Mouse (Mus musculus): Measurements from ENCODE around the gene Cux1. TPM values are rescaled to one million over a fixed set of nuclear protein-coding genes. Genes with fewer than 3 reads are reported as not detected.
A peak's percentile ranks its signal among the peaks of the same experiment; 100 is the strongest.

Cux1 gene
- polyA plus RNA-seq, 1 experiment from 2014 or later = 117 TPM

DNA sequence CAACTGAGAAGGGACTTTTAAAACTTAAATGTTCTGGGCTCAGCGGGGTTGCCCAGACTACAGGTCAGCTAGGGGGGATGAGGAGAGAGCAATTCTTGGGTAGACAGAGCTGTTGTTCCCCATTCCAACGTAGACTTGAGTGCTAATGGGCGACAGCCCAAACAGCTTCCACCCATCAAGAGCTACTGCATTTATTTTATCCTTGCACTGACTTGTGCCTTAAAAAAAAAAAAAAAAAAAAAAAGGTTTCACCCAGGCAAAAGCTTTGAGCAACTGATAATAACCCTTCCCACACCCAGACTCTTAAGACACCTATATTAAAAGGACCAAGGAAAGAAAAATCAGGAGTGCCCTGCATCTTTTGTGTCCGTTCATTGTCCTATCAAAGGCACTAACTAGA, 4.2 kb downstream of the Cux1 start:
- Histone ChIP-seq H3K27me3 (ENCODE audit: control insufficient read depth, insufficient read depth, low read depth, low read length) (no peaks in the 10 kb centered on the region), H3K4me1 (replicated peaks; ENCODE audit: control insufficient read depth, insufficient read depth, low read length) (peaks cover 28% of the 10 kb centered on the region), H3K36me3 (ENCODE audit: control insufficient read depth, insufficient read depth, low read length) (no peaks in the 10 kb centered on the region), H3K9me3 (ENCODE audit: control insufficient read depth, low read length) (no peaks in the 10 kb centered on the region), H3K4me3 (ENCODE audit: low read length) (no peak overlapping the region), H3K27ac (ENCODE audit: low read length) (no peak overlapping the region), H3K9ac (ENCODE audit: low read length) (no peak overlapping the region), H3K4me2 (ENCODE audit: low read depth, low read length) (no peak overlapping the region)
- no peak for ATAC-seq (ENCODE audit: low read depth)
- WGBS = 47% methylated on average over 4 of the region's 4 CpGs

DNA sequence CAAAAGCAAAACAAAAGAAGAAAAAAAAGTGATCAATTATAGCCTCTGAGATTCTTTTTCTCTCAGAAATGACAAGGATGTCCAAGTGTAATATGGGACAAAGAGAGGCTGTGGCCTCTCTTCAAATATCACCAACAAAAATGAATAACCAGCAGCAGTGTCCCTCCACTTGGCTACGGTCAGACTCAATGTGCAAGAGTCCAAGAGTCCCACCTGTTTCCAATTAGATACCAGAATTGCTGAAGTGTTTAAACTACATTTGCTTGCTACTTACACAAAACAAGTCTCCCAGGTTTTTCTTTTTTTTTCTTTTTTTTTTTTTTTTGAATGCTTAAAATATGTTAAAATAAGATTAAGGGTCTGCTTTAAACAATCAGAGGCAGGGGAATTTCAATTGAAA, 5.1 kb downstream of the Cux1 start:
- no peak for ATAC-seq (ENCODE audit: low read depth)

DNA sequence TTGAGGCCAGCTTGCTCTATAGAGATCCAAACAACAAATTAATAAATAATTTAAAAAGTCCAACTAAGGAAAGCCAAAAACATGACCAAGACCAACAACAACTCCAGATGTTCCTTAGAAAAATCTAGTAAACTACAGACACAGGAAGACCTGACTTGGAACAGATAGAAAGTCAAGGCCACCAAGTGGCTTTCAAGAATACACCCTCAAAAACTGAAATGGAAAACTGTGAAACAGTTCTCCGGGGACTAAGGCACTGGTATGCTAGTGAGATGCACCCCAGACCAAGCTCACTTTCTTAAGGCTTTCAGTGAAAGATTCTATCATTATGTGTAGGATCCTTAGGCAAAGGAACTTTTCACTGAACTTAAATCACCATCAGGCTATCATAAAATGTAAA, 5.6 kb downstream of the Cux1 start:
- Histone ChIP-seq H3K27me3 (ENCODE audit: control insufficient read depth, insufficient read depth, low read depth, low read length) (no peaks in the 10 kb centered on the region), H3K27ac (ENCODE audit: low read length) (no peak overlapping the region), H3K4me1 (replicated peaks; ENCODE audit: control insufficient read depth, insufficient read depth, low read length) (peaks cover 41% of the 10 kb centered on the region), H3K4me2 (ENCODE audit: low read depth, low read length) (no peak overlapping the region), H3K4me3 (ENCODE audit: low read length) (no peak overlapping the region), H3K9ac (ENCODE audit: low read length) (no peak overlapping the region), H3K36me3 (ENCODE audit: control insufficient read depth, insufficient read depth, low read length) (no peaks in the 10 kb centered on the region), H3K9me3 (ENCODE audit: control insufficient read depth, low read length) (no peaks in the 10 kb centered on the region)
- WGBS = 82% methylated on average over 1 of the region's 1 CpGs
- no peak for ATAC-seq (ENCODE audit: low read depth)

More for the DNA sequence above, 5.1 kb downstream of the Cux1 start:
- Histone ChIP-seq H3K4me2 (ENCODE audit: low read depth, low read length) (no peak overlapping the region), H3K9me3 (ENCODE audit: control insufficient read depth, low read length) (no peaks in the 10 kb centered on the region), H3K36me3 (ENCODE audit: control insufficient read depth, insufficient read depth, low read length) (no peaks in the 10 kb centered on the region), H3K4me1 (replicated peaks; ENCODE audit: control insufficient read depth, insufficient read depth, low read length) (peaks cover 35% of the 10 kb centered on the region), H3K27ac (ENCODE audit: low read length) (no peak overlapping the region), H3K4me3 (ENCODE audit: low read length) (no peak overlapping the region), H3K27me3 (ENCODE audit: control insufficient read depth, insufficient read depth, low read depth, low read length) (no peaks in the 10 kb centered on the region), H3K9ac (ENCODE audit: low read length) (no peak overlapping the region)
- 62% methylated on average over 1 of the region's 1 CpGs for WGBS

DNA sequence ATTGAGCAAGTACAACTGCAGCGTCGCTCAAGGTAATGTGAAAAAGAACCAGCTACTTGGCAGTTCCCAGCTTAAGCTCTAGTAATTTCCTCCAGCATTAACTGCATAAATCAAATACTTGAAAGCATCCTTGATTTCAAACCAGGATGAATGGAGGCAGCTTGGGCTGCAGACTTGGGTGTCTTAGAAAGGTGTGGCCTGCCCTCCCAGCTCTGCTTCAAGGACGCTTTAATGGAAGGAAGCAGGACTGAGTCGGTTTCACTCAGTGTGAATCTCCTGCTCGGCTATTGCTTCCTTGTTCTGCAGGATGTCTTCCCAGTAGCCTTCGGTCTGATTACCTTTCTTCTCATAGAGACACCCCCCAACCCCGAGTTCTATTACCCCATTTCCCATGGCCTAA, 6.6 kb downstream of the Cux1 start:
- Histone ChIP-seq H3K9ac (ENCODE audit: low read length) (no peak overlapping the region), H3K4me1 (replicated peaks; ENCODE audit: control insufficient read depth, insufficient read depth, low read length) (peaks cover 51% of the 10 kb centered on the region), H3K9me3 (ENCODE audit: control insufficient read depth, low read length) (no peaks in the 10 kb centered on the region), H3K36me3 (ENCODE audit: control insufficient read depth, insufficient read depth, low read length) (no peaks in the 10 kb centered on the region), H3K27ac (ENCODE audit: low read length) (no peak overlapping the region), H3K4me2 (ENCODE audit: low read depth, low read length) (no peak overlapping the region), H3K4me3 (ENCODE audit: low read length) (no peak overlapping the region), H3K27me3 (ENCODE audit: control insufficient read depth, insufficient read depth, low read depth, low read length) (no peaks in the 10 kb centered on the region)
- ATAC-seq (ENCODE audit: low read depth) = no peak
- 49% methylated on average over 7 of the region's 7 CpGs for WGBS

DNA sequence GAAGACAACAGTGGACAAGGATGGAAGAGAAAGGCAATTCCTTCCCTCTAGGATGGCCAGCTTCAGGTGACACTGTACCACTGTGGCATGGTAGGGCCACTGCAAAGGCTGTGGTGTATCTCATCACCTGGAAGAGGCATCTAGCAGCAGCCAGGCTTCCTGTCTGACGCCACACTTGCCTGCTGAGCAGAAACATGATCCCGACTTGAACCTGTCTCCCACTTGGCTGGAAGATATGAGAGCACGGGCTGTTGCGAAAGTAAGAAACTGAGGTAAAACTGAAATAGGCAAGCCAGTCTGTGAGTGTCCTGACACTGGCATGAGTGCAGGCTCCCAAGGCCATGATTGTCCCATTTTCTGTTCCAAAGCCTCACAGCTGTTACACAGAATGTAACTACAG, 9.8 kb downstream of the Cux1 start:
- Histone ChIP-seq H3K36me3 (ENCODE audit: control insufficient read depth, insufficient read depth, low read length) (no peaks in the 10 kb centered on the region), H3K27ac (ENCODE audit: low read length) (no peak overlapping the region), H3K9me3 (ENCODE audit: control insufficient read depth, low read length) (no peaks in the 10 kb centered on the region), H3K27me3 (ENCODE audit: control insufficient read depth, insufficient read depth, low read depth, low read length) (no peaks in the 10 kb centered on the region), H3K4me2 (ENCODE audit: low read depth, low read length) (no peak overlapping the region), H3K9ac (ENCODE audit: low read length) (no peak overlapping the region), H3K4me3 (ENCODE audit: low read length) (no peak overlapping the region), H3K4me1 (replicated peaks; ENCODE audit: control insufficient read depth, insufficient read depth, low read length) (peaks cover 54% of the 10 kb centered on the region)
- ATAC-seq (ENCODE audit: low read depth) = no peak
- WGBS = 56% methylated on average over 4 of the region's 4 CpGs

- ATAC-seq (ENCODE audit: low read depth) = 0 out of 2 replicates have a peak, but pooled peaks have one; percentile 21
- H3K36me3 ChIP-seq (ENCODE audit: control insufficient read depth, insufficient read depth, low read length) = no peaks in the 10 kb centered on the region
- 74% methylated on average over 14 of the region's 14 CpGs for WGBS
- no peak overlapping the region for H3K4me2 ChIP-seq (ENCODE audit: low read depth, low read length)
- no peak overlapping the region for H3K4me3 ChIP-seq (ENCODE audit: low read length)
- no peak overlapping the region for H3K9ac ChIP-seq (ENCODE audit: low read length)
- H3K27ac ChIP-seq (ENCODE audit: low read length) = peak overlapping the region; percentile 51
- H3K9me3 ChIP-seq (ENCODE audit: control insufficient read depth, low read length) = no peaks in the 10 kb centered on the region
- H3K4me1 ChIP-seq (replicated peaks; ENCODE audit: control insufficient read depth, insufficient read depth, low read length) = peaks cover 57% of the 10 kb centered on the region
- H3K27me3 ChIP-seq (ENCODE audit: control insufficient read depth, insufficient read depth, low read depth, low read length) = no peaks in the 10 kb centered on the region
Observed at GRCm38 (mm10) chr5:136556328-136557262, 10.7 kb downstream of the Cux1 start.

- no peaks in the 10 kb centered on the region for H3K9me3 ChIP-seq (ENCODE audit: control insufficient read depth, low read length)
- H3K36me3 ChIP-seq (ENCODE audit: control insufficient read depth, insufficient read depth, low read length) = no peaks in the 10 kb centered on the region
- H3K27me3 ChIP-seq (ENCODE audit: control insufficient read depth, insufficient read depth, low read depth, low read length) = no peaks in the 10 kb centered on the region
- H3K27ac ChIP-seq (ENCODE audit: low read length) = peak overlapping the region; percentile 53
- H3K4me1 ChIP-seq (replicated peaks; ENCODE audit: control insufficient read depth, insufficient read depth, low read length) = peaks cover 61% of the 10 kb centered on the region
- 12% methylated on average over 5 of the region's 5 CpGs for WGBS
- H3K9ac ChIP-seq (ENCODE audit: low read length) = no peak overlapping the region
- H3K4me2 ChIP-seq (ENCODE audit: low read depth, low read length) = no peak overlapping the region; the same call in 1 of the 2 replicates
- no peak overlapping the region for H3K4me3 ChIP-seq (ENCODE audit: low read length)
- ATAC-seq (ENCODE audit: low read depth) = peak; percentile 87
Observed at GRCm38 (mm10) chr5:136555703-136556102, 11.6 kb downstream of the Cux1 start.

GRCm38 (mm10) chr5:136552832-136553231, 14.5 kb downstream of the Cux1 start:
- Histone ChIP-seq H3K27me3 (ENCODE audit: control insufficient read depth, insufficient read depth, low read depth, low read length) (no peaks in the 10 kb centered on the region), H3K4me1 (replicated peaks; ENCODE audit: control insufficient read depth, insufficient read depth, low read length) (peaks cover 60% of the 10 kb centered on the region), H3K27ac (ENCODE audit: low read length) (no peak overlapping the region), H3K4me3 (ENCODE audit: low read length) (no peak overlapping the region), H3K9ac (ENCODE audit: low read length) (no peak overlapping the region), H3K9me3 (ENCODE audit: control insufficient read depth, low read length) (no peaks in the 10 kb centered on the region), H3K4me2 (ENCODE audit: low read depth, low read length) (no peak overlapping the region), H3K36me3 (ENCODE audit: control insufficient read depth, insufficient read depth, low read length) (no peaks in the 10 kb centered on the region)
- ATAC-seq (ENCODE audit: low read depth) = no peak

DNA sequence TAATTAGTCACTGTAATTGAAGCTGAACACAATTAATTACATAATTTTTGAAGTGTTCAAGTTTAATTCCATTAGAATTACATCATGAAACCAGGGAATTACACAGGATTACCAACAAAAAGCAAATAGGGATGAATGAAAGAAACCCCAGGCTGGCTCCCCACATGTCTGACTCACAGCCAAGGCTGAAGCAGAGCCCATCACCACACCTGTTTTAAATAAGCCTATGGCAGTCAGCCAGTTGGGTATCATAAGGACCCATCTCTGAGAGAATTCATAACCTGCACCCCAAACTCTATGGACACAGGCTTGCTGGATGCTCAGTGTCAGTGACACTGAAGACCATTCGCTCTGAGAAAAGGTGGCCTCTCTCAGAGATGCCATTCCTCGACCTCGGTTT, 15.2 kb downstream of the Cux1 start:
- WGBS = 84% methylated on average over 3 of the region's 3 CpGs
- Histone ChIP-seq H3K27me3 (ENCODE audit: control insufficient read depth, insufficient read depth, low read depth, low read length) (no peaks in the 10 kb centered on the region), H3K36me3 (ENCODE audit: control insufficient read depth, insufficient read depth, low read length) (no peaks in the 10 kb centered on the region), H3K4me1 (replicated peaks; ENCODE audit: control insufficient read depth, insufficient read depth, low read length) (peaks cover 53% of the 10 kb centered on the region), H3K27ac (ENCODE audit: low read length) (no peak overlapping the region), H3K4me3 (ENCODE audit: low read length) (no peak overlapping the region), H3K9me3 (ENCODE audit: control insufficient read depth, low read length) (no peaks in the 10 kb centered on the region), H3K4me2 (ENCODE audit: low read depth, low read length) (no peak overlapping the region), H3K9ac (ENCODE audit: low read length) (no peak overlapping the region)
- ATAC-seq (ENCODE audit: low read depth) = no peak

Measured in lung, embryonic 16.5 days (tissue).